28 mouse cellular contexts compared by ENCODE assay signal in genomic region chrX:107393256-107393655, GRCm38 (mm10). TPM values are rescaled to one million over a fixed set of nuclear protein-coding genes. Genes with fewer than 3 reads are reported as not detected.
"Had no signal": no experiment of that assay in that cellular context is flagged by ENCODE, and none has a peak within 500 bp of the region (broad histone marks: within the 10 kb centered on the region; RNA-seq: fewer than 3 reads in every experiment).

No protein-coding gene starts in this region.

- H3K4me1 ChIP-seq: embryonic facial prominence, embryonic 10.5 days; embryonic facial prominence, embryonic 12.5 days; embryonic facial prominence, embryonic 13.5 days; embryonic facial prominence, embryonic 15.5 days; forebrain, embryonic 10.5 days; forebrain, embryonic 12.5 days; forebrain, embryonic 13.5 days; forebrain, embryonic 15.5 days had no signal

- H3K27ac ChIP-seq: embryonic facial prominence, embryonic 10.5 days; embryonic facial prominence, embryonic 12.5 days; embryonic facial prominence, embryonic 13.5 days; embryonic facial prominence, embryonic 15.5 days; forebrain, embryonic 10.5 days; forebrain, embryonic 12.5 days; forebrain, embryonic 13.5 days; forebrain, embryonic 15.5 days; gastrocnemius, adult 2 months had no signal

- H3K27me3 ChIP-seq: embryonic facial prominence, embryonic 12.5 days; embryonic facial prominence, embryonic 13.5 days; embryonic facial prominence, embryonic 15.5 days; forebrain, embryonic 12.5 days; forebrain, embryonic 13.5 days; forebrain, embryonic 15.5 days had no signal

- H3K4me3 ChIP-seq: embryonic facial prominence, embryonic 10.5 days; embryonic facial prominence, embryonic 12.5 days; embryonic facial prominence, embryonic 13.5 days; embryonic facial prominence, embryonic 15.5 days; erythroblast, embryonic 14.5 days; forebrain, embryonic 10.5 days; forebrain, embryonic 12.5 days; forebrain, embryonic 13.5 days; forebrain, embryonic 15.5 days; gastrocnemius, adult 2 months had no signal

- H3K9ac ChIP-seq: embryonic facial prominence, embryonic 12.5 days; embryonic facial prominence, embryonic 13.5 days; embryonic facial prominence, embryonic 15.5 days; forebrain, embryonic 12.5 days; forebrain, embryonic 13.5 days; forebrain, embryonic 15.5 days; forebrain, postnatal 0 days had no signal

- H3K36me3 ChIP-seq: embryonic facial prominence, embryonic 10.5 days; embryonic facial prominence, embryonic 12.5 days; embryonic facial prominence, embryonic 13.5 days; embryonic facial prominence, embryonic 15.5 days; forebrain, embryonic 10.5 days; forebrain, embryonic 12.5 days; forebrain, embryonic 15.5 days had no signal

- ATAC-seq: forebrain, embryonic 13.5 days; forebrain, embryonic 14.5 days; forebrain, embryonic 15.5 days; forebrain, embryonic 16.5 days; forebrain, postnatal 0 days had no signal

- H3K4me2 ChIP-seq: embryonic facial prominence, embryonic 12.5 days; embryonic facial prominence, embryonic 13.5 days; embryonic facial prominence, embryonic 15.5 days; forebrain, embryonic 12.5 days; forebrain, embryonic 13.5 days; forebrain, embryonic 15.5 days had no signal

- H3K9me3 ChIP-seq: embryonic facial prominence, embryonic 10.5 days; embryonic facial prominence, embryonic 12.5 days; embryonic facial prominence, embryonic 13.5 days; embryonic facial prominence, embryonic 15.5 days; forebrain, embryonic 10.5 days; forebrain, embryonic 12.5 days; forebrain, embryonic 13.5 days; forebrain, embryonic 15.5 days had no signal

- DNase-seq: cerebellum, adult 18-20 months; cerebellum, adult 2 months; cerebellum, adult 8-10 months; cerebellum, adult 9-10 months; cerebellum, adult 9-11 months; cerebellum, postnatal 10 days; cerebellum, postnatal 14 days; cerebellum, postnatal 25 days; cerebellum, postnatal 36 days; embryo, embryonic 11 days; forebrain, postnatal 0 days; gastrocnemius, adult 2 months; gastrocnemius, postnatal 10 days; gastrocnemius, postnatal 14 days; gastrocnemius, postnatal 25 days; gastrocnemius, postnatal 36 days; heart, adult 18-20 months had no signal

RNA-seq across cellular contexts. Expression of gene Itm2a, which starts 9.9 kb away (rescaled TPM):
- polyA plus RNA-seq: erythroblast, embryonic 14.5 days had no signal
